Mouse (Mus musculus) E14TG2a.4 (cell line): ENCODE results near the gene Pde4d.

Source experiments
- CTCF ChIP-seq: conservative IDR thresholded peaks from 2 replicates; pipeline ENCODE4 v1.5.1; 2014; ENCODE audit warnings: low read length
- NANOG ChIP-seq: IDR thresholded peaks from 2 replicates; pipeline ENCODE4 v1.6.1; 2014; ENCODE audit warnings: borderline replicate concordance, low read length, mixed read lengths

DNA sequence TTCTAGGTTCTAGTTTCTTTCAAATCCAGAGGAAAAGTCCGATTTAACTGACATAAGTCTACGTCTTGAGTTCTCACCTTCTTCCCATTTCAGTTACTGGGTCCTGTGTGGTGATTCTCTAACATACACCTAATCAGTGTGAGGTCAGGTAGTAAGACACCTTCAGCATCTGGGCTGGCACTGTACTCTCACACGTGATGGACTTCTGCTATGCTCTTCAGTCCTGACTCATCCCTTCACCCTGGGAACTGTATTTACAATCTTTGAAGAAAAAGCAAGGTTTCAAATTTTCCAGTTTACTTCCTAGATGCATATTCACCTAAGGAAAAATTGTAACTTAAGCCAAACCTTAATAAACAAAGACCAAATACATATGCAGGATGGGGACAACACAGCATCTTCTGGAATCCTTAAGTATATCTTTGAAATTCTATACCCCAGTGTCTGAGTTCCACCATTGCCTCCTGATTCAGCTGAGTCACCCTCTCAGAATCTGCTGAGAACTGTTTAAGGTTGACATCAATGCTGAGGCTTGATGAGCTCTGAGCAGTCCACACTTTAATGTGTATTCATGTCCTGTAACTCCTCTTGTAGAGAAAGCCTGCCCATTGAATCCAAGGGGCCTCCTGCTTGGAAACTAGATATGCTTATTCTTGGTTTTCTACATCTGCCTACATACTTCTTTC lies 301.6 kb downstream of the Pde4d start:
- TF ChIP-seq CTCF (no peak), NANOG (no peak)
